Mouse (Mus musculus) embryonic facial prominence, embryonic 13.5 days (tissue): ENCODE measurements around the gene Erfe. TPM values are rescaled to one million over a fixed set of nuclear protein-coding genes. Genes with fewer than 3 reads are reported as not detected.

Experiments
- ATAC-seq: fragments of 200-750 bp; cut with Nextera tagmentation; 2 replicates; pipeline ENCODE4 v1.8.0; 2017; ENCODE audit warnings: low read depth; ENCODE audit not compliant: insufficient number of reproducible peaks, insufficient read depth, low FRiP score, low TSS enrichment
- H3K27ac ChIP-seq: fragments of 300-500 bp; sonication (generic); 2 replicates; pipeline ENCODE4 v1.5.1; 2015; ENCODE audit warnings: moderate library complexity, mild to moderate bottlenecking, inconsistent platforms
- H3K27me3 ChIP-seq: fragments of 300-500 bp; sonication (generic); 2 replicates; pipeline ENCODE4 v1.6.1; 2015; ENCODE audit warnings: mild to moderate bottlenecking, inconsistent platforms
- H3K36me3 ChIP-seq: fragments of 300-500 bp; sonication (generic); 2 replicates; pipeline ENCODE4 v1.6.1; 2015; ENCODE audit warnings: mild to moderate bottlenecking, inconsistent platforms
- H3K4me1 ChIP-seq: fragments of 300-500 bp; sonication (generic); 2 replicates; pipeline ENCODE4 v1.6.1; 2015; ENCODE audit warnings: inconsistent platforms
- H3K4me2 ChIP-seq: fragments of 300-500 bp; sonication (generic); 2 replicates; pipeline ENCODE4 v1.6.1; 2015; ENCODE audit warnings: moderate library complexity, mild to moderate bottlenecking, inconsistent platforms
- H3K4me3 ChIP-seq: fragments of 300-500 bp; sonication (generic); 2 replicates; pipeline ENCODE4 v1.5.1; 2015; ENCODE audit warnings: mild to moderate bottlenecking, inconsistent platforms
- H3K9ac ChIP-seq: fragments of 300-500 bp; sonication (generic); 2 replicates; pipeline ENCODE4 v1.6.1; 2015; ENCODE audit warnings: mild to moderate bottlenecking, inconsistent platforms
- H3K9me3 ChIP-seq: fragments of 300-500 bp; sonication (generic); 2 replicates; pipeline ENCODE4 v1.6.1; 2016; ENCODE audit warnings: inconsistent platforms
- WGBS: fragments of 180-500 bp; shearing (Covaris S2); methylation state at CpG from one replicate; pipeline ENCODE4 v1.1.7; 2015; ENCODE audit warnings: mixed read lengths; 5-methylcytosine and 5-hydroxymethylcytosine counted together
- polyA plus RNA-seq: library from polyadenylated mRNA; unstranded; fragments of >200 nt; fragmentation: Nextera tagmentation; extraction: Ambion mirVana; gene quantifications from 2 replicates; pipeline ENCODE4 v1.2.1, GENCODE M21; 2015

The Erfe gene
- polyA plus RNA-seq, 1 experiment from 2014 or later = 1.6 TPM

DNA sequence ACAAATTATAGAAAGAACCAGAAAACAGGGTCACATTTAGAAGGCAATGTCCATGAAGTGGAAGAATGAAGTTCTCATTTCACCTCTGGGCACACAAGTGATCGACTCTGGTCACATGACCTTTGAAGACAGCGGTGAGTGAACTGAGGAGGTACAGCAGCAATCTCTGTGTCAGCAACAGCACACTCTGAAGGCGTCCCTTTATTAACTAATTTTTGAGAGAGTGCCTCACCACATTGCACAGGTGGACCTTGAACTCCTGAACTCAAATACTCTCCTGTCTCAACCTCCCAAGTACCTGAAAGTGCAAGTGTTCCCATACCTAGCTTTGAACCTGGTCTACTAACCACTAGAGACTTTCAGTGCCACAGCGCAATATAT lies 14.9 kb downstream of the Erfe start:
- Histone ChIP-seq H3K27ac (no peak overlapping the region), H3K27me3 (no peaks in the 10 kb centered on the region), H3K4me1 (no peaks in the 10 kb centered on the region), H3K9me3 (no peaks in the 10 kb centered on the region), H3K36me3 (peaks cover 94% of the 10 kb centered on the region), H3K4me3 (no peak overlapping the region), H3K4me2 (no peak overlapping the region), H3K9ac (no peak overlapping the region)
- 91% methylated on average over 4 of the region's 4 CpGs for WGBS
- no peak for ATAC-seq

DNA sequence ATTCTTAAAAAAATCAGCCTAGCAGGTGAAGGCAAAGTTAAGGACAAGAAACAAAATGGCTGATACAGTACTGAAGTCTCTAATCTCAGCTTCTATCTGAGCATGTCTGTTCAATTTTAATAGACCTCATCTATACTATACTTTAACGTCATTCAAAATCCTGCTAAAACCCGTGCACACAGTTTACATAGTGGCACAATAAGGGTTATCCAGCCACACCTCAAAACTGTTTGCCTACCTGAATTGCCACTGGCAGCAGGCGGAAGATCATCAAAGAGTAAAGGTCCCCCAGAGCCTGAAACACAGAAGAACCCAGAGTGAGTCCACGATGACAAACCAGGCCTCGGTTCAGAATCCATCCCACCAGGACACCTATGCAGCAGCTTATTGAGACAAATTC lies 24.1 kb downstream of the Erfe start:
- Histone ChIP-seq H3K4me2 (no peak overlapping the region), H3K36me3 (peaks cover 87% of the 10 kb centered on the region), H3K9ac (no peak overlapping the region), H3K27me3 (no peaks in the 10 kb centered on the region), H3K4me1 (peaks cover 5% of the 10 kb centered on the region), H3K9me3 (no peaks in the 10 kb centered on the region), H3K4me3 (no peak overlapping the region), H3K27ac (no peak overlapping the region)
- no peak for ATAC-seq
- 93% methylated on average over 5 of the region's 5 CpGs for whole genome bisulfite sequencing

DNA sequence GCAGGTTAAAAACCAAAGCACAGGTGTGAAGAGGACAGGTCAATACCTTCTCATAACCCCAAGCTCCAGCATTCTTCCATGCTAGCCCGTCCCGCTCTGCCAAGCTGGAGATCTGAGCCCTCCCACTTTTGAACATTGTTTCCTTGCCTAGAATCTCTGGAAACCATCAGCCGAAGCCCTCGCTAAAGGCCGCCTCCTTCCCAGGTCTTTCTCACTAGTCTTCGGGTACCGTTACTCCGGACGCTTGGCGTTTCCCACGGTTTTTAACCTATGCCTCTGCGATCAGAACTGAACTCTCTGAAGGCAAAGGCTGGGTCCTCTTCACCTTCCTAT lies 31.7 kb downstream of the Erfe start:
- under 1% methylated on average over 12 of the region's 12 CpGs for WGBS
- peak overlapping the region; percentile 85 for H3K9ac ChIP-seq
- peaks cover 19% of the 10 kb centered on the region for H3K36me3 ChIP-seq
- peaks cover 22% of the 10 kb centered on the region for H3K4me1 ChIP-seq
- ATAC-seq = no peak
- H3K27me3 ChIP-seq = no peaks in the 10 kb centered on the region
- peak overlapping the region; percentile 76 for H3K27ac ChIP-seq
- H3K4me2 ChIP-seq = peak overlapping the region; percentile 84
- H3K4me3 ChIP-seq = peak overlapping the region; percentile 63
- H3K9me3 ChIP-seq = no peaks in the 10 kb centered on the region

DNA sequence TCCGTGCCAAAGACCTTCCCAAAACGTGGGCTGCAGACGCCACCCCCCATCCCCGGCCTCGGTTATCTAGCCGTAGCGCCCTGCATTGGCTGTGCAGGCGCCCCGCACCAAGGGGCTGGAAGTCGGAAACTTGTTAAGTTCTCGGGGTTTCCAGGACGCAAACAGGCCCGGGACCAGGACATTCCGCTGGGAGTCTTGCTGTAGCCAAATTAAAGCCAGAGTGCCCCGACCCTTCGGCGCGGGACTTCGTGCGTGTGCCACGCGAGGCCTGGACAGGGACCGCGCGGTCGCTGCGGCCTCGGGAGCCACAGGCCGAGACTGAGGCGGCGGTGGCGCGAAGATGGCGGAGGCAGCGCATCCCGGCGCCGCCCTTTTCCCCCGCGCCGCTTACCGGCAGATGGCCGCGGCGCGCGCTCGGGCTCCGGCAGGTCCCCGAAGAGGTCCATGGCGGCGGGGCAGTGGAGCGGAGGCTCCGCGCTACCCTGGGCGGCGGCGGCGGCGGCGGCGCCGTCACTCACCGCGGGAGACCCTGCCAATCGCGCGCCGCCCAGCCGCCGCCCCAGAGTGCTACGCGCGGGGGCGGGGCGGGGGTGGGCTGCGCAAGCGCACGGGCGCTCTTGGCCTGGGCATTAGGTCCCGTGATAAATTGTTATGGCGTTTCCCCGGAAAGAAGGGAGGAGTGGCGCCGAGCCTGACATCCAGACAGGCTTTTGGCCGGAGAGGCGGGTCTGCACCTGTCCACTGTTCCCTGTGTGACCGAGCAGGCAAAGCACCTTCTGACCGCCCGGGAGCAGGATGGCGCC lies 32.2 kb downstream of the Erfe start, which contains the start of gene Ilkap:
TSS of gene Ilkap (minus strand) at position 556 of the 803 bp plus-strand sequence.
- Histone ChIP-seq H3K4me2 (peak within 1 kb of the TSS; percentile 84), H3K9ac (peak within 1 kb of the TSS; percentile 85), H3K27me3 (no peaks in the 10 kb centered on the region), H3K4me1 (peaks cover 22% of the 10 kb centered on the region), H3K4me3 (peak within 1 kb of the TSS; percentile 63), H3K36me3 (peaks cover 13% of the 10 kb centered on the region), H3K27ac (peak within 1 kb of the TSS; percentile 76), H3K9me3 (no peaks in the 10 kb centered on the region)
- peak; percentile 94 for ATAC-seq
- WGBS = under 1% methylated on average over 91 of the region's 91 CpGs

DNA sequence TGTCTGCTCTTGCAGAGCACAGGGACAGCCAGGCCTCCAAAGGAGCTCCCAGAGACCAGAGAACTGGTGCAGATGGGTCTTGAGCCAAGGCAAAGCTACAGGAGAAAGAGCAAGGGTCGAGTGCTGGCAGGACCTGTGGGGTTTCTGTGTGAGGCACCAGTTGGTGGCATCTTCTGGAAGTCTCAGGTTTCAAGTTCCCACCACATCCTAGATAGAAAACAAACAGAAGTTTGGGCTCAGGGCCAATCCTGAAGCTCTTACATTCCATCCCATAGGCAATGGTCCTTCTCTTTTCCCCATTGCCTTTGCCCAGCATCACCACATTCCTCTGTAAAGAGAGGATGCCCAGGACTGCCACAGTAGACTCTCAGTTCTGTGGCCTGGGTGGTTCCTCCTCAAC lies 38.7 kb downstream of the Erfe start:
- 33% methylated on average over 1 of the region's 1 CpGs for WGBS
- H3K27ac ChIP-seq = no peak overlapping the region
- no peak overlapping the region for H3K9ac ChIP-seq
- no peak for ATAC-seq
- peaks cover 8% of the 10 kb centered on the region; the same call in 1 of the 2 replicates for H3K27me3 ChIP-seq
- no peaks in the 10 kb centered on the region for H3K36me3 ChIP-seq
- H3K4me2 ChIP-seq = no peak overlapping the region
- peaks cover 6% of the 10 kb centered on the region for H3K4me1 ChIP-seq
- no peak overlapping the region for H3K4me3 ChIP-seq
- H3K9me3 ChIP-seq = no peaks in the 10 kb centered on the region

DNA sequence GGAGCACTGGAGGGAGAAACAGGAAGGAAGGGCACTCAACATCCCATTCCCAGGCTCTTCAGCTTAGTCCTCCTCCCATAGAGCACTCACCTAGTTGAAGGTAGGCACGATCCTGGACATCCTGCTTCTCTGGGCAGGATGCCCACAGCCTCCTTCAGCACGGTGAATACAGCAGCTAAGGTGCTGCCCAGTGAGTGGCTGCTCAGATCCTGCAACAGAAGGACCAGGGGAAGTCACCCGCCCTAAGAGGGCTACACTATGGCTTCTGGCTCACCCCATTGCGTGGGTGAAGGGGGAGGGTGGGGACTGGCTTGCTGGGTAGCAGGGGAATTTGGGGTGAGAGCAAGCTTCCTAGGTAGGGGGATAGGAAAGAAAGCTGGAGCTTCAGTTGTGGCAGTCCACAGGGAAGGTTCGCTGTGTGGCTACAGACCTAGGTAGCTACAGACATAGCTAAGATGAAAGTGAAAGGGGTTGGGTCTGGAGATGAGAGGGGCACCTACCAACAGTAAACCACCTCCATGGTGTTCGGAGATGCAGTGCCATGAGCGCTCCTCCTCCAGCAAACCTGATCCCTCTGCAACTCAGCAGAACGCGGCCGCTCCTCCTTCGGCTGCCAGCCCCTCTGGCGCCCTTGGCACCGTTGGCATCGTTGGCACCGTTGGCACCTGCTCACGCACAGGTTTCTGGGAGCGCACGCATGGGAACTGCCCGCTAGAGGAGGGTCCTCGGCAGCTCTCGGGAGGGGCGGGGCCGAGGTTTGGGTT lies 39.4 kb downstream of the Erfe start:
- Histone ChIP-seq H3K9ac (no peak overlapping the region), H3K9me3 (no peaks in the 10 kb centered on the region), H3K36me3 (no peaks in the 10 kb centered on the region), H3K27ac (no peak overlapping the region), H3K27me3 (peaks cover 8% of the 10 kb centered on the region; the same call in 1 of the 2 replicates), H3K4me2 (no peak overlapping the region), H3K4me3 (no peak overlapping the region), H3K4me1 (peaks cover 6% of the 10 kb centered on the region)
- ATAC-seq = no peak
- 54% methylated on average over 23 of the region's 23 CpGs for WGBS

DNA sequence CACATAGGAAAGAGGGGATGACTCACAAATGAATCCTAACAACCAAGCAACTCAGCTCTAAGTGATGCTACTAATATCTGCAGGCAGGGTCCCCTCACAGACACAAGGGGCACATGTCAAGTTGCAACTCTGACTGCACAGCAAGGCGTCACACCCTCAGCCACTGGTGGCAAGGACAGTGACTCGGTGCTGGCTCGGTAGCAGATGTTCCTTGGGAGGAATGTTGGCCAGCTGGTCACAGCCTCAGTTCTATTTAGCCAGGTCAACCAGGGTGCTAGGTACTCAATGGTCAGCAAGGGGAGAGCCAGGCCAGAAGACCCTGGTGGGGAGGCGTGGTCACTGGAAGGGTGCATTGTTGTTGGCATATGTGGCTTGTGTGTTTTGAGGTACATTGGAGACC lies 41.6 kb downstream of the Erfe start:
- 85% methylated on average over 4 of the region's 4 CpGs for WGBS
- H3K36me3 ChIP-seq = no peaks in the 10 kb centered on the region
- peaks cover 8% of the 10 kb centered on the region; the same call in 1 of the 2 replicates for H3K27me3 ChIP-seq

DNA sequence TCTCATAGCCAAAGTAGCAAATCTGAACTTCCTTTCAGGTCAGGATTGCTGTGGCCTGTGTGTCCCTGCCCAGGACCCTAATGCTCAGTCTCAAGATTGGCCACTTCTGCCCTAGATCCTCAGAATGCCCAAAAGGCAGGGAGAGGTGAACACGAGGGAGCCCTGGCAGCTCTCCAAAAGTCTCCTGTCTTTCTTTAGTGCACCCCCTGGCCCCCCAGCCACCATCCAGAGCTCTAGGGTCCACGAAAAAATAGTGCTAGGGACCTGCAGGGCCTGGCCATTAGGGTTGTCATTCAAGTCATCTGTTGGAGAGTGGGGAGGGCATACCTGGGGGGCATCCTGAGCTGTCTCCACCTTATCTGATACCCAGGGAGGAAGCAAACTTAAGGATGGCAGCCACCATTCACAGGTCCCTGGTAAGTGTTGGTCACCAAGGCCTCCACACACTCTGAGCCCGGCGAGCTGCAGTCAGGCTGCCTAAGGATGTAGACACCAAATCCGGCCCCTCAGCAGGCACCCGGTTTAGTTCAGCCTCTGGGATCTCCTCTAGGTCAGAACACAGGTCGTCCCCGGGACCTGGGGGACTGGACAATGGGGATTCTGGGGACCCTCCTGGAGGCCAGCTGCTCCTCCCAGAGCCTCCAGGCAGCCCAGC lies 45.5 kb downstream of the Erfe start:
- Histone ChIP-seq H3K4me2 (peak overlapping the region; percentile 99), H3K27ac (no peak overlapping the region), H3K27me3 (no peaks in the 10 kb centered on the region), H3K9me3 (no peaks in the 10 kb centered on the region), H3K9ac (peak overlapping the region; percentile 87), H3K36me3 (no peaks in the 10 kb centered on the region), H3K4me1 (peaks cover 35% of the 10 kb centered on the region), H3K4me3 (peak overlapping the region; percentile 80)
- 56% methylated on average over 8 of the region's 8 CpGs for WGBS
- no peak; the same call in 1 of the 2 replicates for ATAC-seq

More for the DNA sequence above, 41.6 kb downstream of the Erfe start:
- Histone ChIP-seq H3K4me2 (no peak overlapping the region), H3K4me3 (no peak overlapping the region), H3K27ac (no peak overlapping the region), H3K9ac (no peak overlapping the region), H3K4me1 (peaks cover 18% of the 10 kb centered on the region), H3K9me3 (no peaks in the 10 kb centered on the region)
- no peak for ATAC-seq

DNA sequence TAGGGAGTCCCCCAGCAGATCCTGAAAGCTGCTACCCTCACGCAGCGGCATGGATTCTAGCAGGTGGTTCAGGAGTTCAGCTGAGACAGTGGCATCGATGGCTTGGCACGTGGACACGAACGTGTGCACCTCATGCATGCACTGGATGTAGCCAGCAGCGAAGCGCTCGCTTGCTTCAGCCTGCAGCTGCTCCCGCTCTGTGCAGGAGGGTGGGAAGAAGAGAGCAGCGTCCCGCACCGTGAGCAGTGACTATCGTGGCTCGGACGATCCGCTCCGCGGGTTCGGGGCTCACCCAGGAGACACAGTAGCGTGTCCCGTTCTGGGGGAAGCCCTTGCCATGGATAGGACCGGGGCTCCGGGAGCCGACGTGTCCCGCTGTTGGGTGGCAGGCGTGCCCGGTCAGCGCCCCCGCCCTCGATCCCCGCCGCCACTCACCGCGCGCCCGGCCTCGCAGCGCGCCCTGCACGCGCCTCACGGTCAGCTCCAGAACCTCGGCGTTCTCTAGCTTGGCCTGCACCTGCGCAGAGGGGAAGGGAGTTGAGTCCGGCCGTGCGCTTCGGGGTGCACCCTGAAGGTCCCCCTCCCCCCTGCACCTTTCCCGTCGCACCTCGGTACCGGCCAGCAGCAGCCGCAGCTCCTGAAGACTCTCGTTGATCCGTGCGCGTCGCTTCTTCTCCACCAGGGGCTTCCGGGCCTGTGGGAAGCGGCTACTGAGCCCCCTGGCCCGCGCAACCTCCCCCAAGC lies 46.2 kb downstream of the Erfe start:
- ATAC-seq = no peak; the same call in 1 of the 2 replicates
- WGBS = 5% methylated on average over 64 of the region's 65 CpGs
- Histone ChIP-seq H3K27me3 (no peaks in the 10 kb centered on the region), H3K27ac (peak overlapping the region; percentile 88), H3K9ac (peak overlapping the region; percentile 87), H3K4me2 (peak overlapping the region; percentile 99), H3K9me3 (no peaks in the 10 kb centered on the region), H3K4me1 (peaks cover 35% of the 10 kb centered on the region), H3K36me3 (0 out of 2 replicates have a peak, but pooled peaks cover 2% of the 10 kb centered on the region), H3K4me3 (peak overlapping the region; percentile 80)

DNA sequence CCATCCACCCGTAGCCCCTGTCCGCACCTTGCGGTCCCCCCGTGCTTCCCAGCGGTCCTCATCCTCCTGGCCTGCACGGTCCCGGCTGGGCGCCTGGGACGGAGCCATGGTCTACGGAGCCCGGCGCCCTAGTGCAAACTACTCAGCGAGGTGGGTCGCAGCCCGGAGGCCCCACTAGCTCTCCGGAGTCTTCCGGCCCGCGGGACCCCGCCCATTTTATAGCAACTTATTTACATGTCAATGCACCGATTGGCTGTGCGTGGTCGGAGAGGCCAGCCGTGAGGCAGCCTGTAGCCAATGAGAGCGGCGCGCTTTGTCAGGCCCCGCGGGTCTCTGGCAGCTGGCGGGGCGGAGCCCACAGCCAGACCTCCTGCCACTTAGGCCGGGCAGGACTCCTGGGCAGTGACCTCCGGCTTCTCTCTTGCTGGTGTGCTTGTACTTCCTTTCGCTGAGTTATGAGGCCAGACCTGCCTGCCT lies 46.8 kb downstream of the Erfe start:
- Histone ChIP-seq H3K4me1 (peaks cover 35% of the 10 kb centered on the region), H3K4me3 (peak overlapping the region; percentile 80), H3K9me3 (no peaks in the 10 kb centered on the region), H3K27ac (peak overlapping the region; percentile 88), H3K36me3 (0 out of 2 replicates have a peak, but pooled peaks cover 6% of the 10 kb centered on the region), H3K4me2 (peak overlapping the region; percentile 99), H3K27me3 (no peaks in the 10 kb centered on the region), H3K9ac (peak overlapping the region; percentile 87)
- peak; percentile 88 for ATAC-seq
- WGBS = under 1% methylated on average over 34 of the region's 34 CpGs

DNA sequence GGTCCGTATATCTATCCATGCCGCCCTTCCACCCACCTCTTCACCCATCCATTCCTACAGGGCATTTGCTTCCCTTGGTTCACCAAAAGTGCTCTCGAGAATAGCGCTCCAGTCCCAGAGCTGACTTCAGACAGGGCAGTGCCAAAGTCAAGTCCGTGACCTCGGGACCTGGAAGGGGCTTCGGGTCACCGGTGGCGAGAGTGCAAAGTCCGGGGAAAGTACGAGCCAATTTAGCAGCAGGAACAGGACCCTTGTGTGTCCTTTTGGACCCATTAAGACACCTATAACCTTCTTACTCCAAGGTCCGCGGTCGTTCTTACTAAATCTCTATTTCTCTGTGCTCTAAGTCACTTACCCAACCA lies 47.3 kb downstream of the Erfe start:
- WGBS = under 1% methylated on average over 14 of the region's 14 CpGs
- H3K27me3 ChIP-seq = no peaks in the 10 kb centered on the region
- H3K27ac ChIP-seq = peak overlapping the region; percentile 88
- H3K9me3 ChIP-seq = no peaks in the 10 kb centered on the region
- H3K4me2 ChIP-seq = peak overlapping the region; percentile 99
- ATAC-seq = peak; percentile 26; the same call in 1 of the 2 replicates
- peak overlapping the region; percentile 80 for H3K4me3 ChIP-seq
- H3K36me3 ChIP-seq = 0 out of 2 replicates have a peak, but pooled peaks cover 7% of the 10 kb centered on the region
- peaks cover 35% of the 10 kb centered on the region for H3K4me1 ChIP-seq
- H3K9ac ChIP-seq = peak overlapping the region; percentile 73
